Mouse (Mus musculus): ENCODE measurements at regions not wholly inside any gene's neighbourhood (a gene's known extent, or its start where the extent isn't known, plus 50 kb on each side); places are given as distances from the start of the nearest gene placed in this dataset.

DNA sequence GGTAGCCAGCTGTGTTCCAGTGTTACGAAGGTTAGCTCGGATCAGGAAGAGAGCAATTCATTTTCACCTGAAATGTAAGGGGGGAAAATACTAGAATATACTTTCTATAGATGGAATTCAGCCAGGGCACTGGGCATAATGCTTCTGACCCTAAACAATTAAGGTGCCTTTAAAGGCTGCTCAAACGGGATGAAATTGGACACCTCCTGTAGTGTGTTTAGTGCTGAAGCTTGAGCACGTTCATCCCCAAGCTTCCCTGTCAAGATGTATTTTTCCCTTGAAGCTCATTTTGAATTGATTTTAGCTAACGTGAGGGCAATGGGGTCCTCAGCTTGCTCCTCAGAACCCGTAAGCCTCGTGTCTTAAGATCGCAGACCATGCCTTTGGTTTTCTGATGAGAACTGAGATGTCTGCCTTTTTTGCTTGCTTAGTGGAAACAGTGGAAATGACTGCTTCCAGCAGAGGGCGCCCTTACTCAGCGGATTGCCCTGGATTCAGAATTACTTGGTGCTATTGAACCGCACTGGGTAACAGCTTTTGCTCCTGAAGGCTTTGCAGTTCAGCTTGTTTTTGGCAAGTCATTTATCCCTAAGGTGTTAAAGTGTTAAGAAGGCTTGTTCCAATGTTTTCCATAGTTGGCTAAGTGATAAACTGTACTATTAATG is 74.6 kb upstream of the Fermt1 start:
- peaks cover 3% of the 10 kb centered on the region; the same call in 1 of the 2 replicates for H3K4me1 ChIP-seq
- no peaks in the 10 kb centered on the region for H3K27me3 ChIP-seq (replicated peaks)
- no peaks in the 10 kb centered on the region for H3K9me3 ChIP-seq (replicated peaks)
- H3K27ac ChIP-seq (replicated peaks), result no peak overlapping the region
- peak; percentile 84; the same call in 1 of the 2 replicates for ATAC-seq (ENCODE audit: low FRiP score)
- H3K36me3 ChIP-seq, result no peaks in the 10 kb centered on the region
- 25% methylated on average over 11 of the region's 11 CpGs for WGBS
- no peak overlapping the region for H3K4me3 ChIP-seq (replicated peaks)
- H3K9ac ChIP-seq (replicated peaks), result no peak overlapping the region
- H3K4me2 ChIP-seq, result peak overlapping the region; percentile 42

- Histone ChIP-seq H3K36me3 (no peaks in the 10 kb centered on the region), H3K4me2 (no peak overlapping the region), H3K27me3 (replicated peaks) (no peaks in the 10 kb centered on the region), H3K9ac (replicated peaks) (no peak overlapping the region), H3K4me3 (replicated peaks) (no peak overlapping the region), H3K9me3 (replicated peaks) (no peaks in the 10 kb centered on the region), H3K27ac (replicated peaks) (no peak overlapping the region), H3K4me1 (peaks cover 3% of the 10 kb centered on the region; the same call in 1 of the 2 replicates)
- no peak for ATAC-seq (ENCODE audit: low FRiP score)
- WGBS, result 92% methylated on average over 3 of the region's 3 CpGs
Observed at GRCm38 (mm10) chr2:133021244-133021643, 75.5 kb upstream of the Fermt1 start.

GRCm38 (mm10) chr2:133027038-133027437 is 81.3 kb upstream of the Fermt1 start:
- 83% methylated on average over 2 of the region's 2 CpGs for WGBS
- Histone ChIP-seq H3K9ac (replicated peaks) (no peak overlapping the region), H3K4me3 (replicated peaks) (no peak overlapping the region), H3K36me3 (no peaks in the 10 kb centered on the region), H3K4me1 (no peaks in the 10 kb centered on the region), H3K4me2 (no peak overlapping the region), H3K27ac (replicated peaks) (no peak overlapping the region), H3K27me3 (replicated peaks) (no peaks in the 10 kb centered on the region), H3K9me3 (replicated peaks) (no peaks in the 10 kb centered on the region)
- ATAC-seq (ENCODE audit: low FRiP score), result no peak

DNA sequence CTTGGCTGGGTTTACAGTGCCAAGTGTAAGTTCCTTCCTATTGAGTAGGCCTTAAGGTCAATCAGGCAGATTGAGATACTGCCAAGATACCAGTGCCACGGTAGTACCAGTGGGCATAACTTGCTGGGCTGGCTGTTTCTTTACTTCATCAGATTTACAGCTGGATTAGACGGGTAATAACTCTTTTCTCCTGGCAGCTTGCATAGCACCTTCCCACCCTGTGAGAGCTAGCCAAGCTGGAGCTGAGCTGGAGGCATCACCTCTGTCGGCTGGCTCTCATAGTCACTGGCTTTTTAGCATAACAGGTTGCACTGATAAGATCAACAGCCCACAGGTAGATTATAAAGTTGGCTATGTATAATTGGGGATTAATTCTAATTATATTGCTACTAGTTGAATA is 89.7 kb upstream of the Fermt1 start:
- no peak for ATAC-seq (ENCODE audit: low FRiP score)
- no peak overlapping the region for H3K27ac ChIP-seq (replicated peaks)
- H3K9me3 ChIP-seq (replicated peaks), result no peaks in the 10 kb centered on the region
- no peaks in the 10 kb centered on the region for H3K27me3 ChIP-seq (replicated peaks)
- H3K4me3 ChIP-seq (replicated peaks), result no peak overlapping the region
- no peaks in the 10 kb centered on the region for H3K4me1 ChIP-seq
- no peak overlapping the region for H3K9ac ChIP-seq (replicated peaks)
- H3K4me2 ChIP-seq, result no peak overlapping the region
- WGBS, result 81% methylated on average over 3 of the region's 3 CpGs
- no peaks in the 10 kb centered on the region for H3K36me3 ChIP-seq

- H3K9ac ChIP-seq (replicated peaks), result no peak overlapping the region
- 88% methylated on average over 1 of the region's 1 CpGs for WGBS
- no peaks in the 10 kb centered on the region for H3K4me1 ChIP-seq
- no peaks in the 10 kb centered on the region for H3K27me3 ChIP-seq (replicated peaks)
- no peak for ATAC-seq (ENCODE audit: low FRiP score)
- H3K4me2 ChIP-seq, result no peak overlapping the region
- no peaks in the 10 kb centered on the region for H3K9me3 ChIP-seq (replicated peaks)
- no peak overlapping the region for H3K27ac ChIP-seq (replicated peaks)
- no peak overlapping the region for H3K4me3 ChIP-seq (replicated peaks)
- no peaks in the 10 kb centered on the region for H3K36me3 ChIP-seq
Observed at GRCm38 (mm10) chr2:133040708-133041107, 95.0 kb upstream of the Fermt1 start.

DNA sequence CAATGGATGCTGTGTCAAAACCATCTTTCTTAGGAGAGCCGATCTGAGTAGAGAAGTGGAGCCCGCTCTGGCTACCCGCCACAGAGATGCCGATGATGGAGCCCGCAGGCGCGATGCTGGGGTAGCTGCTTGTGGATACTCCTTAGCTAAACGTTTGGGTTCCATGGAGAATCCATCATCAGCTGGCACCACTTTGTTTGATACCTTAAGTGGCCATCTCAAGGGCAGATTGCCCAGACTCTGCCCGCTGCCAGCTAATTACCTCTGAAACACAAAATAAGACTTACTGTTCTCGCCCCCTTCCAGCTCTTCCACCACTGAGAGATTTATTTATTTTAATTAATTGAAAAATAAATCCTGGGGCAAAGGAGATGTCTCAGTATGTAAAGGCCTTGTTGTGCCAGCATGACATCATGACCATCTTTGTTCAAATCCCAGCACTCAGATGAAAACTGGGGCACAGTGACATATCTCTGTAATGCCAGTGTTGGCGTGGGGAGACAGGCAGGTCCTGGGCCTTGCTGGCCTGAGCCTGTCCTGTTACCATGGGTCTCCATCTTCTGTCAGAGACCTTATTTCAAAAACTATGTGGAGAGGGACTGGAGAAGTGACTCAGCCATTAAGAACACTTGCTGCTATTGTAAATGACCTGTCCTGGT is 132.1 kb upstream of the Fermt1 start:
- no peak overlapping the region for H3K4me3 ChIP-seq (replicated peaks)
- ATAC-seq (ENCODE audit: low FRiP score), result peak; percentile 77
- WGBS, result 77% methylated on average over 11 of the region's 11 CpGs
- H3K27ac ChIP-seq (replicated peaks), result no peak overlapping the region
- 0 out of 2 replicates have a peak, but pooled peaks cover 4% of the 10 kb centered on the region for H3K9me3 ChIP-seq (replicated peaks)
- no peak overlapping the region for H3K4me2 ChIP-seq
- H3K4me1 ChIP-seq, result no peaks in the 10 kb centered on the region
- H3K9ac ChIP-seq (replicated peaks), result no peak overlapping the region
- no peaks in the 10 kb centered on the region for H3K27me3 ChIP-seq (replicated peaks)
- H3K36me3 ChIP-seq, result no peaks in the 10 kb centered on the region

- Histone ChIP-seq H3K4me3 (replicated peaks) (no peak overlapping the region), H3K4me2 (no peak overlapping the region), H3K9ac (replicated peaks) (no peak overlapping the region), H3K27ac (replicated peaks) (no peak overlapping the region), H3K36me3 (no peaks in the 10 kb centered on the region), H3K27me3 (replicated peaks) (no peaks in the 10 kb centered on the region), H3K9me3 (replicated peaks) (no peaks in the 10 kb centered on the region), H3K4me1 (no peaks in the 10 kb centered on the region)
- 84% methylated on average over 7 of the region's 7 CpGs for WGBS
- ATAC-seq (ENCODE audit: low FRiP score), result no peak
Observed at GRCm38 (mm10) chr2:133090976-133091375, 145.3 kb upstream of the Fermt1 start.

DNA sequence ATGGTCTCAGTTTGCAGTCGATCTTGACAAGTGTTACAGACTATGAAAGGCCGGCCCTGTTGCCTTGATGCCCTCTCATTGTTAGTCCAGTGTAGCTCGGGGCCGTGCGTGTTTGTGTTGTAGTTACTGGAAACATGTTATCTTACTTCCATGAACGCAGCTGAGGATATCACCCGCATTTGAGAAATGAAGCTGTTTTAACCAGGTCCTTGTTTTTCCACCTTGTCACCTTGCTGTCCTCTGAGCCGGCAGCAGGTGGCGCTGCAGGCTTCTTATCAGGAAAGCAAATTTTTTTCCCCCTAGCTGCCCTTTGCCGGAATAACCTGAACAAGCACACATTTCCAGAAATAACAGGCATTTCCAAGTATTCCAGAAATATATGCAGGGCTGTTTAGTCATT is 167.9 kb upstream of the Fermt1 start:
- H3K36me3 ChIP-seq, result no peaks in the 10 kb centered on the region
- no peak overlapping the region for H3K9ac ChIP-seq (replicated peaks)
- H3K4me2 ChIP-seq, result peak overlapping the region; percentile 15; the same call in 1 of the 2 replicates
- peak; percentile 35; the same call in 1 of the 2 replicates for ATAC-seq (ENCODE audit: low FRiP score)
- H3K27me3 ChIP-seq (replicated peaks), result no peaks in the 10 kb centered on the region
- H3K9me3 ChIP-seq (replicated peaks), result no peaks in the 10 kb centered on the region
- 22% methylated on average over 10 of the region's 10 CpGs for WGBS
- H3K4me3 ChIP-seq (replicated peaks), result no peak overlapping the region
- H3K4me1 ChIP-seq, result no peaks in the 10 kb centered on the region
- no peak overlapping the region for H3K27ac ChIP-seq (replicated peaks)

DNA sequence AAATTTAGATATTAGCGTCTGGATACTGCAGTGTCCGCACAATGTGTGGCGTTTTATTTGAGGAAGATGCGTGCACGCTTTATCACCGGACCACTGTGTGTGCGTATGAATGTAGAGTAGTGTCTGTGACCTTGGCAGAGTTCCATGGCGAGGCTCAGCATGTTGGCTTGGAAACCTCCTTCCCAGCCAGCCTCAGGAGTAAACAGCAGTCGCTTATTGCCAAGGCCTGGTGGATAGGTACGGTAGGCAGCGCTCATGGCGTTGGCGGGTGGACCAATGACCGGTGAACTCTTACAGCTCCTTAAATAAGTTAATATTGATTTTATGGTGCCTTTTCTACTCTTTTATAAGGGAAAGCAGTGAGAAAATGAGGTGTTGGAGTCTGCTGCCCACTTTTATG is 172.9 kb upstream of the Fermt1 start:
- H3K4me3 ChIP-seq (replicated peaks), result no peak overlapping the region
- no peaks in the 10 kb centered on the region for H3K4me1 ChIP-seq
- H3K36me3 ChIP-seq, result no peaks in the 10 kb centered on the region
- no peak overlapping the region for H3K9ac ChIP-seq (replicated peaks)
- H3K9me3 ChIP-seq (replicated peaks), result no peaks in the 10 kb centered on the region
- H3K27me3 ChIP-seq (replicated peaks), result no peaks in the 10 kb centered on the region
- ATAC-seq (ENCODE audit: low FRiP score), result no peak
- 89% methylated on average over 14 of the region's 14 CpGs for WGBS
- no peak overlapping the region for H3K27ac ChIP-seq (replicated peaks)
- no peak overlapping the region for H3K4me2 ChIP-seq

DNA sequence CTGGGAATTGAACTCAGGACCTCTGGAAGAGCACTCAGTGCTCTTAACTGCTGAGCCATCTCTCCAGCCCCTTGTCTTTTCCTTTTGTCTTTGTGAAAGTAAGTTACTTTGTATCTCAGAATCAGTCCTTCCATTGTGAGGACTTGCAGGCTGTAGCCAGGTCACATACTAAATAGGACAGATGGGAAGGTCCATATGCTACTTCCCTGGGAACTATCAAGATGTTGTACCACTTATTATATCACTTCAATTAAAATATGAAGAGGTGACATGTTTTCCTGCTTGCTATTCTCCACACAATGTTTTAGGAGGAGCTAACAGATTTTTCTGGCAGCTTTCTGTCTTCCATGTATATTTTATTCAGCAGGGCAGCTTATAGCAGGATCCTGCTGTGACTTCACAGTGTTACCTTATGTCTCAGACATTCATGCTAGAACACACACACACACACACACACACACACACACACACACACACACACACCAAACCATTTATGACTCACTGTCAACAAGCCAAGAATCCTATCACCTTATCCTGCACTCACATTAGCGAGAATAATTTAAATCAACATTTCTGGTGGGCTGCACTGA is 179.6 kb upstream of the Fermt1 start:
- Histone ChIP-seq H3K27ac (replicated peaks) (no peak overlapping the region), H3K4me2 (no peak overlapping the region), H3K36me3 (no peaks in the 10 kb centered on the region), H3K9ac (replicated peaks) (no peak overlapping the region), H3K9me3 (replicated peaks) (no peaks in the 10 kb centered on the region), H3K4me3 (replicated peaks) (no peak overlapping the region), H3K27me3 (replicated peaks) (no peaks in the 10 kb centered on the region), H3K4me1 (no peaks in the 10 kb centered on the region)
- ATAC-seq (ENCODE audit: low FRiP score), result no peak
- 95% methylated on average over 1 of the region's 1 CpGs for WGBS

DNA sequence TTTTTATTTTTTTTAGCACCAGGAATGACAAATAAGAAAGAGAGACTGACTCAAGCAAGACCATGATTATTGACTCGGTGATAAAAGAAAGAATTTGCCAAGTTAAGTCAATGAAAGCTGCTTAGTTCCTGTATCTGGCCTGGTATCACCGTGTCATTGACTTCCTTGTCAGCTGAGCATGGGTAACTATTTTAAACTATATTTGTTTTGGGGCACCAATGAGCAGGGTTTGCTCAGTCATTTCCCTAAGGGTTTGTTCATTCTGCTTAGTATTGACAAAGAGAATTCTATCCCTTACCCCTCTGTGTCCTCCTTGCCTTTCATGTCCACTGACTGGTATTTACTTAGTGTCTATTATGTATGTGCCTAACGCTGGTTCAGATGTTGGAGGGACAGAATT is 189.2 kb upstream of the Fermt1 start:
- 77% methylated on average over 3 of the region's 3 CpGs for whole genome bisulfite sequencing
- Histone ChIP-seq H3K4me2 (no peak overlapping the region), H3K4me1 (no peaks in the 10 kb centered on the region), H3K36me3 (no peaks in the 10 kb centered on the region), H3K9me3 (replicated peaks) (no peaks in the 10 kb centered on the region), H3K9ac (replicated peaks) (no peak overlapping the region), H3K27me3 (replicated peaks) (no peaks in the 10 kb centered on the region), H3K4me3 (replicated peaks) (no peak overlapping the region), H3K27ac (replicated peaks) (no peak overlapping the region)
- no peak for ATAC-seq (ENCODE audit: low FRiP score)

DNA sequence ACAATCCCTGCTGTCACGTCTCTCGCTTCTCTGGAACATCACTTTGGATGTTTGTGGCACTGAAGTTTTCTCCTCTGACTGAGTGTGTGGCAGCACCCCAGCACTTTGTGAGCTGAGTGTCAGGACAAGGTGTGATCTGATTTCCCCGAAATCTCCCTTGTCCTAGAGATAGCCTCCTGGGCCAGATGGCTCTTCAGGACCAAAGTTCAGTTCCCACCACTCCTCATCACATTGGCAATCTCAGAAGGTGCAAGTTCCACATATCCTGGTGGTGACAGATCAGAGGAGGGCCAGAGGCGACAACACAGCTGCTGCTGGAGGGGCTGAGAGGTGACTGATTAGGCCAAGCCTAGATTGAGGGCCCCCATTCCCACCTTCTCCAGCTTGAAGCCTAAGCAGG is 193.2 kb upstream of the Fermt1 start:
- WGBS, result 87% methylated on average over 4 of the region's 4 CpGs
- H3K9ac ChIP-seq (replicated peaks), result no peak overlapping the region
- H3K4me1 ChIP-seq, result no peaks in the 10 kb centered on the region
- H3K9me3 ChIP-seq (replicated peaks), result no peaks in the 10 kb centered on the region
- no peak overlapping the region for H3K27ac ChIP-seq (replicated peaks)
- H3K4me3 ChIP-seq (replicated peaks), result no peak overlapping the region
- ATAC-seq (ENCODE audit: low FRiP score), result no peak
- H3K27me3 ChIP-seq (replicated peaks), result no peaks in the 10 kb centered on the region
- H3K4me2 ChIP-seq, result no peak overlapping the region
- no peaks in the 10 kb centered on the region for H3K36me3 ChIP-seq
